Comparison of ENCODE assay signal across 8 mouse cellular contexts in the genomic region with DNA sequence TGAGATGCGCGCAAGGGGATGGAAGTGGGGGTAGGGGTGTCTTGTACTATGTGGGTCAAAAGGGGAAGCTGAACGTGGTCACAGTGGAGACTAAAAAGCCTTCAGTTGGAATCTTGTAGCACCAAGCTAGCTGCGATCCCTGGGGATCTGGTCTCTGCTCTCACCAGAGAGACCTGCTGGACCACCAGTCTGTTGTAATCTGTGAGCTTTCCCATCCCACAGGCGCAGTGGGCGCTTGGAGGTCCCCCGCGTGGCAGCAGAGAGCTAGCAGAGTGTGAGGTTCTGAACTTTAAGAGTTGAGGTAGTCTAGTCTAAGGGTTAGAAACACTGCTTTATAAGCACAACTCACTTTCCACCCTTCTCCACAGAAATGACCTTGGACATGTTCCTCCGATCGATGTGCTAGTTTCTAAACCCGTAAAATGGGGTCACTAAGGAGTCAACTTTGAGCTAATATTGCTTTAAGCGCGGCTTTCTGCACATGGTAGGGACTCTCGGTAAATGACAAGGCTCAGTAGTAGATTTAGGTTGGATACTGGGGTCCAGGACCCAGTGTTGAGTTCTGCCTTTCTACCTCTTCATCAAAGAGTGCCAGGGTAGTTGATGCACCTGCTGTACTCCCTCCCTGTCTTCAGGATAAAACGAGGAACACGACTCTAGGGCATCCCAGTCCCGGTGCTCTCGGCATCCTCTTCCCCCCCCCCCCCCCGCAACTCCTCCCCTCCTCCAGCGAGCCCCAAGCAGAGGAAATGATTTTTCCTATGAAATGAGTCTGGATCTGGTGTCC. TPM values are rescaled to one million over a fixed set of nuclear protein-coding genes. Genes with fewer than 3 reads are reported as not detected.
DNase-seq lines count a peak whose midpoint lies in the region; ATAC-seq and TF ChIP-seq lines count a peak whose summit lies in the region.
"Had no signal": no experiment of that assay in that cellular context is flagged by ENCODE, and none has a peak within 500 bp of the region (broad histone marks: within the 10 kb centered on the region; RNA-seq: fewer than 3 reads in every experiment).

A gene (plus strand): TSS at position 762 of the 787 bp plus-strand sequence.

- H3K4me1 ChIP-seq in lung, embryonic 14.5 days (ENCODE audit: insufficient read depth): no peaks in the 10 kb centered on the region
- H3K4me1 ChIP-seq in cortical plate, adult 2 months (ENCODE audit: control insufficient read depth, insufficient read depth, low read length): no peaks in the 10 kb centered on the region
- H3K4me1 ChIP-seq in intestine, embryonic 14.5 days (replicated peaks; ENCODE audit: control insufficient read depth, insufficient read depth, low read length): no peaks in the 10 kb centered on the region
- peaks cover 26% of the 10 kb centered on the region for H3K4me1 ChIP-seq in midbrain, embryonic 13.5 days (replicated peaks)

- no peaks in the 10 kb centered on the region for H3K9me3 ChIP-seq in lung, embryonic 14.5 days (ENCODE audit: low read depth, low read length)
- H3K9me3 ChIP-seq in intestine, embryonic 14.5 days (ENCODE audit: control insufficient read depth, low read length): no peaks in the 10 kb centered on the region
- H3K9me3 ChIP-seq in midbrain, embryonic 13.5 days: no peaks in the 10 kb centered on the region

- peak within 1 kb of the TSS; percentile 82 for H3K4me2 ChIP-seq in lung, embryonic 14.5 days
- H3K4me2 ChIP-seq in intestine, embryonic 14.5 days (ENCODE audit: low read length): peak within 1 kb of the TSS; percentile 93
- H3K4me2 ChIP-seq in midbrain, embryonic 13.5 days (replicated peaks): peak within 1 kb of the TSS; percentile 72

- no peak for TF ChIP-seq POLR2A in cortical plate, adult 2 months (IDR thresholded peaks at IDR 0.05; ENCODE audit: extremely low read depth, insufficient read depth, low read length)

- TF ChIP-seq CTCF in lung, embryonic 14.5 days (IDR thresholded peaks at IDR 0.05; ENCODE audit: low read depth): no peak
- no peak for TF ChIP-seq CTCF in cortical plate, adult 2 months (IDR thresholded peaks at IDR 0.05; ENCODE audit: extremely low read depth, insufficient read depth, low read length)

- no peak for DNase-seq in lung, embryonic 14.5 days
- DNase-seq in lung, postnatal 4 days: no peak
- DNase-seq in intestine, embryonic 14.5 days (ENCODE audit: low spot score): no peak
- no peak for DNase-seq in ovary, postnatal 36 days (ENCODE audit: low spot score)
- no peak for DNase-seq in lung, adult 18-20 months

- no peak for ATAC-seq in lung, embryonic 14.5 days (ENCODE audit: insufficient read depth)
- ATAC-seq in intestine, embryonic 14.5 days (replicated peaks; ENCODE audit: low FRiP score, low TSS enrichment, low read depth): no peak
- peak; percentile 53 for ATAC-seq in midbrain, embryonic 13.5 days

- peak within 1 kb of the TSS; percentile 41; the same call in 1 of the 2 replicates for H3K9ac ChIP-seq in lung, embryonic 14.5 days
- H3K9ac ChIP-seq in intestine, embryonic 14.5 days (ENCODE audit: low read length): peak within 1 kb of the TSS; percentile 40
- H3K9ac ChIP-seq in midbrain, embryonic 13.5 days (replicated peaks): peak within 1 kb of the TSS; percentile 75

- peak within 1 kb of the TSS; percentile 40 for H3K4me3 ChIP-seq in lung, embryonic 14.5 days (ENCODE audit: low read depth, low read length)
- peak within 1 kb of the TSS; percentile 75 for H3K4me3 ChIP-seq in cortical plate, adult 2 months (ENCODE audit: insufficient read depth, low read length)
- H3K4me3 ChIP-seq in intestine, embryonic 14.5 days (ENCODE audit: low read depth, low read length): peak within 1 kb of the TSS; percentile 55
- H3K4me3 ChIP-seq in midbrain, embryonic 13.5 days (replicated peaks): peak within 1 kb of the TSS; percentile 63

- no peaks in the 10 kb centered on the region for H3K27me3 ChIP-seq in lung, embryonic 14.5 days (ENCODE audit: insufficient read depth, low read length)
- peaks cover 13% of the 10 kb centered on the region; the same call in 1 of the 2 replicates for H3K27me3 ChIP-seq in intestine, embryonic 14.5 days (replicated peaks; ENCODE audit: control insufficient read depth, insufficient read depth, low read length)
- no peaks in the 10 kb centered on the region for H3K27me3 ChIP-seq in midbrain, embryonic 13.5 days

- no peaks in the 10 kb centered on the region for H3K36me3 ChIP-seq in lung, embryonic 14.5 days (ENCODE audit: insufficient read depth)
- no peaks in the 10 kb centered on the region for H3K36me3 ChIP-seq in intestine, embryonic 14.5 days (ENCODE audit: control insufficient read depth, insufficient read depth, low read length)
- no peaks in the 10 kb centered on the region for H3K36me3 ChIP-seq in midbrain, embryonic 13.5 days

- WGBS in lung, embryonic 14.5 days: 28% methylated on average over 18 of the region's 20 CpGs
- WGBS in intestine, embryonic 14.5 days: 26% methylated on average over 20 of the region's 20 CpGs
- WGBS in midbrain, embryonic 13.5 days: 28% methylated on average over 19 of the region's 20 CpGs

- no peak within 1 kb of the TSS for H3K27ac ChIP-seq in lung, embryonic 14.5 days (ENCODE audit: low read depth)
- H3K27ac ChIP-seq in cortical plate, adult 2 months (ENCODE audit: insufficient read depth, low read length): peak within 1 kb of the TSS; percentile 94
- H3K27ac ChIP-seq in intestine, embryonic 14.5 days (ENCODE audit: low read depth): no peak within 1 kb of the TSS
- peak within 1 kb of the TSS; percentile 91 for H3K27ac ChIP-seq in midbrain, embryonic 13.5 days

RNA-seq across cellular contexts. Expression of the gene that starts here (rescaled TPM):
- 1.2 and 1.3 TPM in 2 replicates for polyA plus RNA-seq in lung, embryonic 14.5 days (2014; fragmentation: Nextera tagmentation; extraction: Ambion mirVana)
- 48.1 and 49.9 TPM in 2 replicates for polyA plus RNA-seq in cortical plate, adult 2 months (2012; rRNA removed)
- 2.2 and 2.5 TPM in 2 replicates for polyA plus RNA-seq in intestine, embryonic 14.5 days (2014; fragmentation: Nextera tagmentation; extraction: Ambion mirVana)
- polyA plus RNA-seq in midbrain, embryonic 13.5 days (2015; fragmentation: Nextera tagmentation; extraction: Ambion mirVana): 30.6 and 35.0 TPM in 2 replicates
- polyA plus RNA-seq: spleen, adult 2 months had no signal

Comparison
In these comparisons a context has a peak if more than half of its experiments do, and no peak if none do; other contexts are left out.
1. H3K27ac ChIP-seq: peak in cortical plate, adult 2 months (single experiment) and midbrain, embryonic 13.5 days (single experiment); none in lung, embryonic 14.5 days (single experiment) and intestine, embryonic 14.5 days (single experiment).
2. Peak in every context shown above with its lines, with median percentiles within 50 percentile points of each other: H3K4me2 ChIP-seq, H3K4me3 ChIP-seq and H3K9ac ChIP-seq.